Mouse (Mus musculus): ENCODE measurements around the gene Fut11. TPM values are rescaled to one million over a fixed set of nuclear protein-coding genes. Genes with fewer than 3 reads are reported as not detected.

Gene Fut11
- total and polyA plus RNA-seq, 3 experiments = 3.5 to 8.3 (median 4.1) TPM

DNA sequence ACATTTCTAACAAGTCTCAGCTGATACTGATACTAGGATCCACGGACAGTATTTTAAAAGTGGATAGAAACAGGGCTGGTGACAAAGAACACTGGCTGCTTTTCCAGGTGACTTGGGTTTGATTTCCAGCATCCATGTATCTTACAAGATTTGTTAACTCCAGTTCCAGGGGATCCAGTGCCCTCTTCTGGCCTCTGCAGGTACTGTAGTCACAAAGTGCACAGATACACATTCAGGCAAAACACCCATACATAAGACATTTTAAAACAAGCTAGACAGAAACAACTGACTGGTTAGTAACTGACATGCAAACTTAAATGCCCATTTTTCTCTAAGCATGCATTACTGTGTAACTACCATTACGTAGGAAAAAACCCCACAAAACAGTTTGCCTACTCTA lies 21.8 kb upstream of the Fut11 start:
- no peak for ATAC-seq (ENCODE audit: extremely low read depth, insufficient number of reproducible peaks, low FRiP score, poor library complexity, severe bottlenecking)
- Histone ChIP-seq H3K36me3 (replicated peaks) (peaks cover 31% of the 10 kb centered on the region), H3K4me3 (ENCODE audit: low read depth, low read length) (peak overlapping the region; percentile 9; the same call in 1 of the 2 replicates), H3K27me3 (ENCODE audit: insufficient read depth, low read length) (peaks cover 14% of the 10 kb centered on the region), H3K4me1 (ENCODE audit: insufficient read depth, low read depth, low read length) (peaks cover 25% of the 10 kb centered on the region), H3K9me3 (replicated peaks) (no peaks in the 10 kb centered on the region)
- no peak for TF ChIP-seq POLR2AphosphoS5 (IDR thresholded peaks at IDR 0.05; ENCODE audit: insufficient replicate concordance, low read depth, low read length)
- no peak for TF ChIP-seq GATA2 (IDR thresholded peaks at IDR 0.05; ENCODE audit: borderline replicate concordance, low read depth, low read length)
- TF ChIP-seq CTCF (IDR thresholded peaks at IDR 0.05; ENCODE audit: low read depth, low read length) = peak; percentile 49
- DNase-seq (ENCODE audit: low spot score) = no peak

DNA sequence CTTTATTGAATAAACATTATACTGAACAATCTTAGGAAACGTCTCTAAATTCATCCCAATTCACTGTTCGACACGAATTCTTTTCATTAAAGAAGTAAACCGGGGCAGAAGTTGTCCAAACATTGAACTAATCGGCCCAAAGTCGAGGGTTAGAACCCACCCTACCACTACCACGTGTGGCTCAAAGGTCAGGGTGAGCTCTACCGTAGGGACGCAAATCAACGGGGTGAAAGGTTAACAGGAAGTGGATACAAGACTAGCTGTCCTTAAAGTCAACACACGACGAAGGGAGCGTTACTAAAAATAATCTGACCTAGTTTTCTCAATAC lies 21.1 kb upstream of the Fut11 start:
- TF ChIP-seq TAL1 (conservative IDR thresholded peaks at IDR 0.05; ENCODE audit: low read depth, low read length) (no peak), POLR2AphosphoS5 (IDR thresholded peaks at IDR 0.05; ENCODE audit: insufficient replicate concordance, low read depth, low read length) (no peak), CTCF (IDR thresholded peaks at IDR 0.05; ENCODE audit: low read depth, low read length) (no peak)
- peaks cover 7% of the 10 kb centered on the region for H3K27me3 ChIP-seq (ENCODE audit: insufficient read depth, low read length)
- H3K9me3 ChIP-seq (replicated peaks) = no peaks in the 10 kb centered on the region
- ATAC-seq (ENCODE audit: extremely low read depth, insufficient number of reproducible peaks, low FRiP score, poor library complexity, severe bottlenecking) (peak; percentile 48), DNase-seq (ENCODE audit: low spot score) (peak; percentile 64)
- H3K4me1 ChIP-seq (ENCODE audit: insufficient read depth, low read depth, low read length) = peaks cover 28% of the 10 kb centered on the region
- peaks cover 38% of the 10 kb centered on the region for H3K36me3 ChIP-seq (replicated peaks)
- H3K4me3 ChIP-seq (ENCODE audit: low read depth, low read length) = peak overlapping the region; percentile 93

GRCm38 (mm10) chr14:20674064-20674833 lies 20.5 kb upstream of the Fut11 start, which contains the start of gene Sec24c:
Sec24c (plus strand) TSS chr14:20674308.
- ATAC-seq (ENCODE audit: extremely low read depth, insufficient number of reproducible peaks, low FRiP score, poor library complexity, severe bottlenecking) (peak; percentile 91), DNase-seq (ENCODE audit: low spot score) (peak; percentile 86)
- Histone ChIP-seq H3K9me3 (replicated peaks) (no peaks in the 10 kb centered on the region), H3K36me3 (replicated peaks) (peaks cover 44% of the 10 kb centered on the region), H3K4me1 (ENCODE audit: insufficient read depth, low read depth, low read length) (peaks cover 28% of the 10 kb centered on the region), H3K4me3 (ENCODE audit: low read depth, low read length) (peak within 1 kb of the TSS; percentile 93), H3K27me3 (ENCODE audit: insufficient read depth, low read length) (peaks cover 1% of the 10 kb centered on the region)
- TF ChIP-seq GATA2 (IDR thresholded peaks at IDR 0.05; ENCODE audit: borderline replicate concordance, low read depth, low read length) (no peak), POLR2AphosphoS5 (IDR thresholded peaks at IDR 0.05; ENCODE audit: insufficient replicate concordance, low read depth, low read length) (no peak), TAL1 (conservative IDR thresholded peaks at IDR 0.05; ENCODE audit: low read depth, low read length) (no peak), GATA1 (IDR thresholded peaks at IDR 0.05; ENCODE audit: borderline replicate concordance, low read length) (no peak), CTCF (IDR thresholded peaks at IDR 0.05; ENCODE audit: low read depth, low read length) (no peak)

- no peak for DNase-seq (ENCODE audit: low spot score)
- Histone ChIP-seq H3K36me3 (replicated peaks) (peaks cover 76% of the 10 kb centered on the region), H3K27me3 (ENCODE audit: insufficient read depth, low read length) (no peaks in the 10 kb centered on the region), H3K9me3 (replicated peaks) (no peaks in the 10 kb centered on the region), H3K4me3 (ENCODE audit: low read depth, low read length) (no peak overlapping the region), H3K4me1 (ENCODE audit: insufficient read depth, low read depth, low read length) (peaks cover 44% of the 10 kb centered on the region)
- ATAC-seq (ENCODE audit: extremely low read depth, insufficient number of reproducible peaks, low FRiP score, poor library complexity, severe bottlenecking) = no peak
- TF ChIP-seq GATA1 (IDR thresholded peaks at IDR 0.05; ENCODE audit: borderline replicate concordance, low read length) (no peak), POLR2AphosphoS5 (IDR thresholded peaks at IDR 0.05; ENCODE audit: insufficient replicate concordance, low read depth, low read length) (no peak), TAL1 (conservative IDR thresholded peaks at IDR 0.05; ENCODE audit: low read depth, low read length) (no peak), CTCF (IDR thresholded peaks at IDR 0.05; ENCODE audit: low read depth, low read length) (no peak), GATA2 (IDR thresholded peaks at IDR 0.05; ENCODE audit: borderline replicate concordance, low read depth, low read length) (no peak)
These were observed 16.9 kb upstream of the Fut11 start for GRCm38 (mm10) chr14:20677906-20678305.

DNA sequence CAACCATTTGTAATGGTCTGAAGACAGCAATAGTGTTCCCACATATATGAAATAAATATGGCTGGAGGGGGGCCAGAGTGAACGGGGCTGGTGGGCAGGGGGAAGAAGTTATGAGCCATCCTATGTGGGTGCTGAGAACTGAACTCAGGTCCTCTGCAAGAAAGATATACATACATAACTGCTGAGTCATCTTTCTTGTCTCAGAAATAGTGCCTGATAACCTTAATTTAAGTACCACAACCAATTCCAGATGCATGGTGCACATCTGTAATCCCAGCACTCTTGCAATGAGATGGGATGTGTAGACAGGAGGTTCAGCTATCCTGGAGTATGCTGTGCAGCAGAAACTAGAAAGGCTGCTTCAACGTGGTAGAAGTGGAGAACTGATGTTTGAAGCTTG lies 13.0 kb upstream of the Fut11 start:
- TF ChIP-seq GATA2 (IDR thresholded peaks at IDR 0.05; ENCODE audit: borderline replicate concordance, low read depth, low read length) (no peak), POLR2AphosphoS5 (IDR thresholded peaks at IDR 0.05; ENCODE audit: insufficient replicate concordance, low read depth, low read length) (no peak)

DNA sequence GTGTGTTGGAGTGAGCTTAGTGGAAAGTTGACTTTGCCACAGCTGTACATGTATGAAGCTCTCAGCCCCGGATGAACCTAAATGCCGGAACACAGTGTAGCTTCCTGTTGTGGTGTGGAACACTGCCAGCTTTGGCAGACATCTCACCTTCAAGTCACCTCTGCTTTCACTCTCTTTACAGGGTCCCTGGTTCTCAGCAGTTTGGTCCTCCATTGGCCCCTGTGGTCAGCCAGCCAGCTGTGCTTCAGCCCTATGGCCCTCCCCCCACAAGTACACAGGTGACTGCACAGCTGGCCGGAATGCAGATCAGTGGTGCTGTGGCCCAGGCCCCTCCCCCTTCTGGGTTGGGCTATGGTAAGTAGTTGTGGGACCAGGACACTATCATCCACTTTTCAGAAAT lies 12.3 kb upstream of the Fut11 start:
- TF ChIP-seq GATA2 (IDR thresholded peaks at IDR 0.05; ENCODE audit: borderline replicate concordance, low read depth, low read length) (no peak), CTCF (IDR thresholded peaks at IDR 0.05; ENCODE audit: low read depth, low read length) (no peak), GATA1 (IDR thresholded peaks at IDR 0.05; ENCODE audit: borderline replicate concordance, low read length) (no peak), POLR2AphosphoS5 (IDR thresholded peaks at IDR 0.05; ENCODE audit: insufficient replicate concordance, low read depth, low read length) (no peak), TAL1 (conservative IDR thresholded peaks at IDR 0.05; ENCODE audit: low read depth, low read length) (no peak)
- ATAC-seq (ENCODE audit: extremely low read depth, insufficient number of reproducible peaks, low FRiP score, poor library complexity, severe bottlenecking) (no peak), DNase-seq (ENCODE audit: low spot score) (no peak)
- Histone ChIP-seq H3K4me3 (ENCODE audit: low read depth, low read length) (no peak overlapping the region), H3K4me1 (ENCODE audit: insufficient read depth, low read depth, low read length) (peaks cover 21% of the 10 kb centered on the region; the same call in 1 of the 2 replicates), H3K36me3 (replicated peaks) (peaks cover 100% of the 10 kb centered on the region), H3K9me3 (replicated peaks) (no peaks in the 10 kb centered on the region), H3K27me3 (ENCODE audit: insufficient read depth, low read length) (no peaks in the 10 kb centered on the region)

More for the DNA sequence above, 13.0 kb upstream of the Fut11 start:
- peaks cover 100% of the 10 kb centered on the region for H3K36me3 ChIP-seq (replicated peaks)
- ATAC-seq (ENCODE audit: extremely low read depth, insufficient number of reproducible peaks, low FRiP score, poor library complexity, severe bottlenecking) = no peak
- H3K27me3 ChIP-seq (ENCODE audit: insufficient read depth, low read length) = no peaks in the 10 kb centered on the region
- H3K4me1 ChIP-seq (ENCODE audit: insufficient read depth, low read depth, low read length) = peaks cover 24% of the 10 kb centered on the region; the same call in 1 of the 2 replicates
- no peaks in the 10 kb centered on the region for H3K9me3 ChIP-seq (replicated peaks)
- DNase-seq (ENCODE audit: low spot score) = no peak
- no peak overlapping the region for H3K4me3 ChIP-seq (ENCODE audit: low read depth, low read length)

Data from G1E (cell line).